ENCODE assay signal across 11 mouse cellular contexts in genomic region chr12:16587111-16587510, GRCm38 (mm10). TPM values are rescaled to one million over a fixed set of nuclear protein-coding genes. Genes with fewer than 3 reads are reported as not detected.
DNase-seq lines count a peak whose midpoint lies in the region; ATAC-seq and TF ChIP-seq lines count a peak whose summit lies in the region.
"Had no signal": no experiment of that assay in that cellular context is flagged by ENCODE, and none has a peak within 500 bp of the region (broad histone marks: within the 10 kb centered on the region; RNA-seq: fewer than 3 reads in every experiment).

No protein-coding gene starts in this region.

- no peak overlapping the region for H3K27ac ChIP-seq in forebrain, embryonic 14.5 days (ENCODE audit: low read depth, low read length)
- no peak overlapping the region for H3K27ac ChIP-seq in forebrain, embryonic 10.5 days
- no peak overlapping the region for H3K27ac ChIP-seq in lung, postnatal 0 days (ENCODE audit: low read length)
- H3K27ac ChIP-seq in kidney, postnatal 0 days = no peak overlapping the region

- no peak for DNase-seq in forebrain, embryonic 14.5 days (ENCODE audit: low spot score)
- DNase-seq in forebrain, embryonic 10.5 days (ENCODE audit: extremely low spot score, low spot score) = no peak
- no peak for DNase-seq in lung, postnatal 0 days (ENCODE audit: low spot score)
- DNase-seq in lung, adult 18-20 months = no peak
- no peak for DNase-seq in kidney, postnatal 0 days (ENCODE audit: low spot score)
- DNase-seq in cerebellum, postnatal 4 days (ENCODE audit: low spot score in 2 of 2) = no peak
- DNase-seq in adrenal gland, adult 8-10 months = no peak
- DNase-seq: B cell, adult 2 months; heart, adult 18-20 months had no signal

- peaks cover 4% of the 10 kb centered on the region for H3K79me2 ChIP-seq in myocyte (ENCODE audit: control insufficient read depth, insufficient read depth)

- H3K9ac ChIP-seq in forebrain, embryonic 14.5 days (ENCODE audit: low read length) = no peak overlapping the region
- no peak overlapping the region for H3K9ac ChIP-seq in lung, postnatal 0 days (replicated peaks; ENCODE audit: low read depth)
- no peak overlapping the region for H3K9ac ChIP-seq in kidney, postnatal 0 days (ENCODE audit: low read depth, low read length)

- no peaks in the 10 kb centered on the region for H3K27me3 ChIP-seq in forebrain, embryonic 14.5 days (replicated peaks; ENCODE audit: control insufficient read depth, insufficient read depth, low read length)
- peaks cover 4% of the 10 kb centered on the region; the same call in 1 of the 2 replicates for H3K27me3 ChIP-seq in forebrain, embryonic 10.5 days (ENCODE audit: poor library complexity, severe bottlenecking)
- H3K27me3 ChIP-seq in lung, postnatal 0 days (replicated peaks; ENCODE audit: insufficient read depth, low read length) = no peaks in the 10 kb centered on the region
- H3K27me3 ChIP-seq in kidney, postnatal 0 days (ENCODE audit: insufficient read depth, low read length) = no peaks in the 10 kb centered on the region
- no peaks in the 10 kb centered on the region for H3K27me3 ChIP-seq in myocyte (ENCODE audit: control insufficient read depth, insufficient read depth, insufficient read length)
- H3K27me3 ChIP-seq: Patski had no signal

- no peaks in the 10 kb centered on the region for H3K36me3 ChIP-seq in forebrain, embryonic 14.5 days (ENCODE audit: control insufficient read depth, insufficient read depth, low read length)
- no peaks in the 10 kb centered on the region for H3K36me3 ChIP-seq in forebrain, embryonic 10.5 days (replicated peaks)
- no peaks in the 10 kb centered on the region for H3K36me3 ChIP-seq in lung, postnatal 0 days (ENCODE audit: insufficient read depth, low read length)
- no peaks in the 10 kb centered on the region for H3K36me3 ChIP-seq in kidney, postnatal 0 days (ENCODE audit: insufficient read depth, low read length)
- H3K36me3 ChIP-seq in myocyte (ENCODE audit: control insufficient read depth, insufficient read depth) = no peaks in the 10 kb centered on the region

- TF ChIP-seq EP300 in lung, postnatal 0 days (IDR thresholded peaks at IDR 0.05) = no peak

- H3K9me3 ChIP-seq in forebrain, embryonic 14.5 days (replicated peaks; ENCODE audit: control insufficient read depth, low read length) = no peaks in the 10 kb centered on the region
- no peaks in the 10 kb centered on the region for H3K9me3 ChIP-seq in forebrain, embryonic 10.5 days
- H3K9me3 ChIP-seq in lung, postnatal 0 days (ENCODE audit: low read length) = no peaks in the 10 kb centered on the region
- no peaks in the 10 kb centered on the region for H3K9me3 ChIP-seq in kidney, postnatal 0 days (replicated peaks; ENCODE audit: low read length)

- TF ChIP-seq CTCF in lung, postnatal 0 days (IDR thresholded peaks at IDR 0.05) = no peak
- TF ChIP-seq CTCF in kidney, postnatal 0 days (IDR thresholded peaks at IDR 0.05; ENCODE audit: low read depth) = no peak

- H3K4me2 ChIP-seq in forebrain, embryonic 14.5 days (ENCODE audit: low read length) = peak overlapping the region; percentile 16; the same call in 1 of the 2 replicates
- peak overlapping the region; percentile 77 for H3K4me2 ChIP-seq in lung, postnatal 0 days (replicated peaks; ENCODE audit: low read depth, low read length)
- no peak overlapping the region for H3K4me2 ChIP-seq in kidney, postnatal 0 days (ENCODE audit: low read length)
- peak overlapping the region; percentile 87 for H3K4me2 ChIP-seq in myocyte (ENCODE audit: low read depth)

- H3K4me3 ChIP-seq in forebrain, embryonic 14.5 days (ENCODE audit: low read depth, low read length) = no peak overlapping the region
- H3K4me3 ChIP-seq in forebrain, embryonic 10.5 days = no peak overlapping the region
- H3K4me3 ChIP-seq in lung, postnatal 0 days (ENCODE audit: low read depth, low read length) = peak overlapping the region; percentile 6
- no peak overlapping the region for H3K4me3 ChIP-seq in kidney, postnatal 0 days (replicated peaks; ENCODE audit: low read depth, low read length)
- H3K4me3 ChIP-seq in myocyte = no peak overlapping the region

- no peak overlapping the region for H3ac ChIP-seq in myocyte (ENCODE audit: control insufficient read depth, insufficient read length)

- TF ChIP-seq POLR2A in myocyte (IDR thresholded peaks at IDR 0.05; ENCODE audit: insufficient read length, low read depth) = no peak

- H3K4me1 ChIP-seq in forebrain, embryonic 14.5 days (ENCODE audit: control insufficient read depth, insufficient read depth, low read length) = peaks cover 28% of the 10 kb centered on the region
- peaks cover 58% of the 10 kb centered on the region for H3K4me1 ChIP-seq in forebrain, embryonic 10.5 days
- H3K4me1 ChIP-seq in lung, postnatal 0 days (ENCODE audit: insufficient read depth, low read depth, low read length) = peaks cover 41% of the 10 kb centered on the region; the same call in 1 of the 2 replicates
- H3K4me1 ChIP-seq in kidney, postnatal 0 days (replicated peaks; ENCODE audit: insufficient read depth, low read length) = peaks cover 18% of the 10 kb centered on the region

- WGBS in forebrain, embryonic 14.5 days = 68% methylated on average over 2 of the region's 2 CpGs
- WGBS in forebrain, embryonic 10.5 days = 85% methylated on average over 2 of the region's 2 CpGs
- WGBS in lung, postnatal 0 days = 80% methylated on average over 2 of the region's 2 CpGs
- 59% methylated on average over 2 of the region's 2 CpGs for WGBS in kidney, postnatal 0 days

- ATAC-seq in forebrain, embryonic 14.5 days = no peak
- ATAC-seq in lung, postnatal 0 days = no peak
- ATAC-seq in kidney, postnatal 0 days (replicated peaks; ENCODE audit: low FRiP score, low read depth) = 0 out of 2 replicates have a peak, but pooled peaks have one; percentile 16
- ATAC-seq: Patski had no signal

TF ChIP-seq in myocyte, 11 proteins besides CTCF, POLR2A, EP300 and RAD21:
- TF ChIP-seq E2F4 (IDR thresholded peaks at IDR 0.05; ENCODE audit: insufficient read depth) = no peak
- no peak for TF ChIP-seq MAX (IDR thresholded peaks at IDR 0.05; ENCODE audit: low read depth)
- no peak for TF ChIP-seq CEBPB (IDR thresholded peaks at IDR 0.05; ENCODE audit: insufficient read depth, poor library complexity, severe bottlenecking)
- TF ChIP-seq MYOD1 (IDR thresholded peaks at IDR 0.05; ENCODE audit: control insufficient read depth in 1 of 3, insufficient read length in 2 of 3, low read depth in 2 of 3) = no peak
- no peak for TF ChIP-seq MYOG (IDR thresholded peaks at IDR 0.05; ENCODE audit: control insufficient read depth in 1 of 3, insufficient read depth in 1 of 3, insufficient read length in 2 of 3, low read depth in 2 of 3)
- TF ChIP-seq USF1 (IDR thresholded peaks at IDR 0.05; ENCODE audit: low read depth) = no peak
- TF ChIP-seq POLR2AphosphoS2 (IDR thresholded peaks at IDR 0.05; ENCODE audit: insufficient read length, low read depth) = no peak
- TF ChIP-seq TCF3 (IDR thresholded peaks at IDR 0.05; ENCODE audit: insufficient read length, low read depth) = no peak
- TF ChIP-seq REST (IDR thresholded peaks at IDR 0.05; ENCODE audit: insufficient read depth, insufficient read length) = no peak

RNA-seq across cellular contexts. Expression of gene Lpin1, which starts 23.7 kb away (rescaled TPM):
- 11.6 and 15.1 TPM in 2 replicates for polyA plus RNA-seq in forebrain, embryonic 14.5 days (2014; fragmentation: Nextera tagmentation; extraction: Ambion mirVana)
- 3.5 and 4.4 TPM in 2 replicates for polyA plus RNA-seq in forebrain, embryonic 10.5 days (2016; fragmentation: Nextera tagmentation; extraction: Ambion mirVana)
- 7.3 and 9.0 TPM in 2 replicates for polyA plus RNA-seq in lung, postnatal 0 days (2015; fragmentation: Nextera tagmentation; extraction: Ambion mirVana)
- polyA plus RNA-seq in kidney, postnatal 0 days (2015; fragmentation: Nextera tagmentation; extraction: Ambion mirVana) = 4.7 and 5.2 TPM in 2 replicates
- 4.6 TPM for polyA plus RNA-seq in myocyte (2012; fragmentation: generic; extraction: Trizol)
- total RNA-seq in adrenal gland, adult 8-10 months (2022) = 10 to 100 TPM; 38.8 to 80.7 (median 50.8) TPM
